Mouse (Mus musculus) urinary bladder, postnatal 10 days (tissue): ENCODE measurements around the gene Mtmr2.
A peak's percentile ranks its signal among the peaks of the same experiment; 100 is the strongest.

Source experiments
- DNase-seq: peaks from one replicate; pipeline ENCODE4 v3.0.0; 2022; ENCODE audit warnings: low spot score

The Mtmr2 gene

DNA sequence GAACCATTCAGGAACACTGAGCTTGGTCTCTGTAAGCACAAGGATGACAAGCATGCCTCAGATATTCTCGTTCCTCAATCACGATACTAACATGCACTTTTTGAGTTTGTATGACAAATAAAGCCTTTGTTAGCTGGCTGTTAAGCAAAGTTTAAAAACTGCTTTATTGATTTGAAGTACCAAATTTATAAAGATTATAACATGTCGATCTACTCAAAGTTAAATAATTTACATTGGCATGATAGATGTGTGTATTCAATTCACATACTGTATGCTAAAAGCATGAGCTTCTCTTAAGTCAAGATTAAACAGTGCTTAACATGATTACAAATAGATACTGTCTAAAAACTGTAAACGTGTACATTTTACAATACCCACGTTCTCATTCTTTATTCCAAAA lies 59.4 kb downstream of the Mtmr2 start:
- no peak for DNase-seq

DNA sequence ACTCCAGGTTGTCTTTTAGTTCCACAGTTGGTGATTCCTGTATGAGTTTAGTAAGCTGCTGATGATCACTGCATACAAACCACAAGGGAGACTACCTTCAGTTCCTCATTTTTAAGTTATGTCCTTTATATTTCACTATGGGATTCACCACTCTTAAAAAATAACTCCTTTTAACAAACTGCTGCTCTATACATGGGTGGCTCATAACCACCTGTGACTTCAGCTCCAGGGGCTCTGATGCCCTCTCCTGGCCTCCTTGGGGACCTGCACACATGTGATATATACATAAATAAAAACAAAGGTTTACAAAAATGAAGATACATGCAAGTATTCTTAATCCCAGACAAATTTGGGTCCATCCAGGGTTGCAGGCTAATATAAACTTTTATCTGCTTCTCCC lies 61.7 kb downstream of the Mtmr2 start:
- no peak for DNase-seq

DNA sequence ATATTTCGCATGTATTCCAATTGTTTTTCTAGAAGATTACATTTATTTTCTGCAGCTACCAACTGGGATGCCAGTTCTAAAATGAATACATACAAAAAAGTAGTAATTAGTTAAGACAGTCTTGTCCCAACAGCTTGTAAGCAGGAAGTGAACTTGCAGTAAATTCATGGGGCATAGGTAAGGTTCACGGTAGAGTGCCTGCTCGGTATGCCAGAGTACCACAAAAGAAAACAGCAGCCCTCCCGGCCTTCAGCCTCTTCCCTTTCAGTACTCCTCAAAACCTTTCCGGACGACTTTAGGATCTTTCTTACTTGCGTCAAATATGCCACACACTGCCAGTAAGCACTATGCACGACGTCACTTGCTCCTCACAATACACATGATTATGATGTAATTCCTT lies 70.2 kb downstream of the Mtmr2 start:
- DNase-seq = no peak

DNA sequence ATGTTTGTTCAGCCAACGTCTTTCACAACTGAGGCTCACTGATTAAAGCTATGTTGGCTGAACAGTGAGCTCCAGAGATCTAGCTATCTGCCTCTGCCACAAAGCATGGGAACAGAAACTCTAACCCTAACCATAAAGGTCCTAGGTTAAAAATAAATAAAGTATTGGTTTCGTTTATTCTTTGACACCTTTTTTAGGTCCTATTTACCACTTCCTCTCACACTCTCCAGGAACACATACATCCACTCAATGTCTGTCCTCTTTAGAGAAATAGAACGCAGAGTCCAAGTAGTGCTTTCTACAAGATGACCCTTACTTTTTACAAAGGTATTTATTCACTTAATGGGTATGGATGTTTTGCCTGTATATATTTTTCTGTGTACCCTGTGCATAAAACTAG lies 72.6 kb downstream of the Mtmr2 start:
- DNase-seq = no peak

DNA sequence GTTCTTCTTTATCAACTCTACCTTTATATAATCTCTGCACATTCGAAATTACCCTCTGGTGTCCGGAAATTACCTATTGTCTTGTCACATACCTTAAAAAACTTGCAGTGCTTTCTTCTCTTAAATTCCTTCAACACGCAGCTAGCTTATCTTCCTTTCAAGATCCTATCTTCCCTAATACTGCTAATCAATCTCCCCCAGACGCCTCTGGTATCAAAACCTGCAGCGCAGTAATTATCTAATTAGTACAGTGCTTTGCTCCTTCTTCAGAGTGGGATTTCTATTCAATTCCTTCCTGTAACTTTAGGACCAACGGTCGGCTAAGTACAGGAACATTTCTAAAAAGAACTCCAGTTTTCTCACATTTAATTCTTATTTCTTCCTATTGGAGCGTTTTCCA lies 77.7 kb downstream of the Mtmr2 start:
- no peak for DNase-seq

DNA sequence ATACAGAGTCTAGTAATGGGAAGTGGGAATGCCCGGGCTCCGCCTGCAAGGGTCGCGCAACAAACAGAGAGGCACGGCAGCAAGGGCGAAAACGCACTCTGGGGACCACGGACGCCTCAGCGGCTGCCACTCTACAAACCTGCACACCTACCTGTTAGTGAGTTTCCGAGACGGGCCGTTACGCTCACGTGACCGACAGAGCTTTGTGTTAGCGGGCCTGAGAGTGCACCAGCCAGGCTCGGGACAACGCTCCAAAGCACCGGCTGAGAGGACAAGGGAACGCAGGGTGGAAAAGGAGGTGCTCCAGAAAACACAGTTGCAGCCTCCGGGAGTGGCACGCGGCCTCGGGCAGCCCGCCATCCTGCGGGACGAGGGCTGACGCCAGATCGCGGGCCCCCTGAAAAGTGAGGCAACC lies 78.2 kb downstream of the Mtmr2 start:
- DNase-seq = no peak

DNA sequence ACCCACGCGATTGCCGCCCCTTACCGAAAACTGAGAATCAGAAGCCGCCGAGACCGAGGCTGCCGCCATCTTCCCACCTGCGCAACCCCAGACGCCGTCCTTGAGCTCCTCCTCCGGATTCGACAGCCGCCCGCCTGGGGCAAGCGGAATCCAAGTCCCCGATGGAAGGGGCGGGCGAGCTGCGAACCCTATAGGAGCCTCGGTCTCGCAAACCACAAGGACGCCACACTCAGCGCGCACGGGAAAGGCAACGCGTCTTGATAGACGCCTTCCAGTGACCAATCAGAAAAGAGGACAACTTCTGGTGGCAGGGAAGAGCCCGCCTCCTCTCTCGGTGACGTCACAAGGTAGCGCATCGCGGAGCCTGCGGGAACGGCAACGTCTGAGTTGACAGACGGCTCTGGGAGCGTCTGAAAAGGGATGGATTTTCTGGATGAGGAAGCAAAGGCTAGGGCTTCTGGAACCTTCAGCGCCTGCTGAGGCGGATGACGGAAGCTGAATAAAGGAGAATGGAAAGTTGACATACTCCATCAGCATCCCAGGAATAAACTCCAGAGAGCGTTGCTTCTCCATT lies 78.7 kb downstream of the Mtmr2 start, which contains the start of gene Cep57:
TSS of gene Cep57 (minus strand) at position 276 of the 574 bp plus-strand sequence.
- DNase-seq = peak; percentile 67

DNA sequence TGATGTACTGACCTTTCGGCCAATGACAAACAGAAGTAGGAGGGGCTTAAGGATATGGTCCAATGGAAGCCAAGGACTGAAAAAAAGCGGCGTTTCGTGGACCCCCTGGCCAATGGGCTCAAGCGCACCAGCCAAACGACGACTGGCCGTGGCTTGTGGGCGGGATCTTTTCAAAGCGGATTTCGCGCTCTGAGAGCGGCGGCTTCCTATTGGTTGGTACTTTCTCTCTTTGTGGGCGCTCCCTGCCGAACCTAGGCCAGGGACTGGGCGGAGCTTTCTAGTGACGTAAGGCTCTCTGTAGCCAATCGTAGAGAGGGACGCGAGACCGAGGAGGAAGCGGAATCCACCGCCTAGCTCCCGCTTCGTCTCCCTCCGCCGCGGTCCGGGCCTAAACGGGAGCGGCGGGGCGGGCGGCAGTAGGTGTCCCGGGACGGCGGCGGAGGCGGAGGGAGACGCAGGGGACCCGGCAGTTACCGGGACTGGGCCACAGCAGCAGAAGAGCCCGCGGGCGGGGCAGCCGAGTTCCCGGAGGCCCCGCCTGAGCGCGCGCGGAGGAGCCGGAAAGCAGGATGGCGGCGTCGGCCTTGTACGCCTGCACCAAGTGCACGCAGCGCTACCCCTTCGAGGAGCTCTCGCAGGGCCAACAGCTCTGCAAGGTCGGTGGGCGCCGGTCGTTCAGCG lies 79.3 kb downstream of the Mtmr2 start, which contains the start of gene Fam76b:
TSS of gene Fam76b (plus strand) at position 311 of the 681 bp plus-strand sequence.
- peak; percentile 96 for DNase-seq

DNA sequence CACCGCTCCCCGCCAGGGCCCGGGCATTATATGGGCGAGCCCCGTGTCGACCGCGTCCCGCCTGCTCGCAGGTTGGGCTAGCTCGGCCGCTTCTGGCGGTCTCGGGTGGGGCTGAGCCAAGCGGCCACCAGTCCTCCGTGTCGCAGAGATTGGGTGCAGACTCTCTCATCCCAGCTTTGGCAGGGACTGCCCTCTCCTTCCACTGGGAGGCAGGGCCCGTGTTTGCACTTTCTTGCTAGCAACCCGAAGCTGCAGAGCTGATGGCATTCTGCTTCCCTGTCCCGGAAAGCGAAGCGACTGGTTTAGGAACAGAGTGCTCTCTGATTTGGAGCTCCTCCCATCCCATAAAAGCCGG lies 79.9 kb downstream of the Mtmr2 start:
- DNase-seq = no peak

DNA sequence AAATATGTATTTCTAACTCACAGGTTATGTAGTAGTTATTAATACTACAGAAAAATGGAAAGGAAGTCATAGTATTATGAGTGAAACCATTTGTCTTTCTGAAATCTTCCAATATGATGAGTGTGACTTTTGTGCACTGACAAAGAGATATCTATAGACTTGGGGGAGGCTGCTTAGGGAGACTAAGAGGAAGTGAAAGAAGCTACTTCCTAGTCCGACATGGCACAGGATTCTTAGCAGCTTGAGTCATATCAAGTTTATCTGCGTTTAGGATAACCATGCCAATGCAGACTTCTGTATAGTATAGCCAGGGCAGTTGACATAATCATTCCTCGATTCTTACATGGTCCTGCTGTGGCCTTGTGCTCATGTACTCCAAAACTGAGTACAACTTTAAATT lies 87.0 kb downstream of the Mtmr2 start:
- DNase-seq = no peak

DNA sequence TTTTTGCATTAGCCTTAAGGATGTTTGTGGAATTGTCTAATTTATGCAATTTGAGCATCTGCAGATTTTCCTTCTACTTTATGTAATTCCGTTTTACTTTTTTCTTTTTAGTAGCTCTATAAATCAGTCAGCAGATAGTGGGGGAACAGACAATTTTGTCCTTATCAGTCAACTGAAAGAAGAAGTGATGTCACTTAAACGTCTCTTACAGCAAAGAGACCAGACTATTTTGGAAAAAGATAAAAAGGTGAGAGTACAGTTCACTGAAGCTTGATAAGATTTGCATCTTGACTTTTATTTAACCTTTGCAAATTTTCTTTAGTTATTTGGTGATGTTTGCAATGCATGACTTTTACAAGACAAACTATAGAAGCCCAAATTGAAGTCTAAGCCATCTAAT lies 88.5 kb downstream of the Mtmr2 start:
- no peak for DNase-seq

DNA sequence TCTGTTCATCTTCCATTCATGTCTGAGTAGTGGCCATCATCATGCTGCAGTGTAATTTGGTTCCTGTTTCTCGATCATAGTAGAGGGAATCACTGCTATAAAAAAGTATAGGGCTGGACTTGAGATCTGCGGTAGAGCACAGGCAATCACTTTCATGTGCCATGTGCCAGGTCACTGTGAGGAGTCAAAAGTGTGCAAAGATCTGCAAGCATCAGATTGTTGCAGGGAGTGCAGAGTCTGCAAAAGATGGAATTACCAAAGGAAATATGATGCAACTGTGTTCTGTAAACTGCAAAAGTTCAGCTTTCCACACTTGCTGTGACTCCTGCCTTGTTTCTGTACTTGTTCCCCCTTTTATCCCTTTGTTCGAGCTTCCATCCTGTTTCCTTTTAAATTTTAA lies 99.4 kb downstream of the Mtmr2 start:
- DNase-seq = no peak

DNA sequence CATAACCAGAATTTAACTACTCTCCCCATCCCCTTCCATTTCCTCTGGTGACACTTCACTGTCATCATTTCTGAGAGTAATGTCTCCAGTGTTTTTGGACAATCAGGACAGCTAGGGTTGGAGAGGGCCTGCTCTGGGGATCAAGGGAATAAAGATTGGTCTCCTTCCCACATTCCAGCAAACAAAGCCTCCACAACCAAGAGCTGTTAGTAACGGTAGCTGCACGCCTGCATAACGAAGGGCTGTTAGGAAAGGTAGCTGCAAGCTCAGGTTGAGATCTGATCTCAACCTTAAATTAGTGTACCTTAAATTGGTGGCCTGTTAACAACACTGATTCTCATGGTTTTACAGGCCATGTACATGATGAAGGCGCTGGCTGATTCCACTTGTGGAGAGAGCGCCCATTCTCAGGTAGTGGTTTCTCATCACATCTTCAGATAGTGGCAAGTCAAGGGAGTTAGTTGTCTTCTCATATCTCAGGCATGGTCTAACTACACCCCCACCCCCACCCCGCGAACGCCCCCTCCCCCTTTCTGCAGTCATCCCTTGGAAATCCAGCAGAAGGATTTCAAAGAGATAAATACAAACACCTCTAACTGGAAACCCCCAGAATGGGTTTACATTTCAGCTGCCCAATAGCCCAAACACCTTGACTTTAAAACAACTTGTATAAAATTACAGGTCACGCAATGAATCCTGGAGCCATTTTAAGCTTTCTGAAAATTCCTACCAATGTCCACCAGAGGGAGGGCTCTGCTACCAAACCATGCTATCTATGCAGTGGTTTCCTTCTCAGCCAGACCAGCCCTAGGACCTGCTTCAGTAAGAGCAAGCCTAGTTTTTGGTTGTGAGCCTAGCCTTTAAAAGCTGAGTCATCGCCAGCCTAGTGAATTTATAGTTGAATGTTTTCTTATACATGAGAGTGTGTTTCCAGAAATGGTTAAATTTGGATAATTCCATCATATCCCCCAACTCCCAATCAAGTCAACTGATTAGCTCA lies 100.6 kb downstream of the Mtmr2 start:
- no peak for DNase-seq

DNA sequence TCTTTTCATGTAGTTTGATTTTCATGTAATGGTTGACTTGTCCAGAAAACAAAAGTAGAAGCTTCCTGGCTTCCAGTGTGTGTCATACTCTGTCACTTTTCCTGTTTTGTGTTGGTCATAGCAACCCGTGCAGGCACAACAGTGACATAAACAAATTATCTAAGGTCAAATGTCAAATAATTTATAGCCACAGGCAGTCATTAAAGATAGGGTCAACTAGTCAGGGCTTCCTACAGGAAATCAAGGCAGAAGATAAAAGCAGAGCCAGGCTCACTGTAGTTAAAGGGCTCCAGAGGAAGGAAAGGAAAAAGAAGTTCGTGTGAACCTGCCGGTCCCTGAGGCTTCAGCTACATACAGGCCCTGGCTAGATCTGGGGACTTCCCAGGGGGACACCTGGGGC lies 105.7 kb downstream of the Mtmr2 start:
- no peak for DNase-seq
